In genomic region chr3:45681410-45681809, GRCm38 (mm10) we compare ENCODE assay signal across 11 mouse cellular contexts.
A peak's percentile ranks its signal among the peaks of the same experiment; 100 is the strongest.
DNase-seq lines count a peak whose midpoint lies in the region; ATAC-seq lines count a peak whose summit lies in the region.
"Had no signal": no experiment of that assay in that cellular context is flagged by ENCODE, and none has a peak within 500 bp of the region (broad histone marks: within the 10 kb centered on the region; RNA-seq: fewer than 3 reads in every experiment).

No protein-coding gene starts in this region.

- no peak overlapping the region for H3K9ac ChIP-seq in forebrain, embryonic 12.5 days
- H3K9ac ChIP-seq in midbrain, embryonic 14.5 days (replicated peaks; ENCODE audit: low read length) = no peak overlapping the region
- H3K9ac ChIP-seq: limb, embryonic 15.5 days had no signal

- DNase-seq in frontal cortex, adult 2 months (ENCODE audit: extremely low spot score in 1 of 2, low spot score in 1 of 2) = no peak
- DNase-seq in ES-CJ7 (ENCODE audit: low read depth, low spot score) = peak; percentile 64
- DNase-seq in midbrain, embryonic 14.5 days = peak; percentile 64
- DNase-seq in kidney, postnatal 4 days = no peak
- no peak for DNase-seq in Muller cell, postnatal 12 days (ENCODE audit: inconsistent ontology term)
- no peak for DNase-seq in adrenal gland, adult (ENCODE audit: inconsistent age in 2 of 2, low spot score in 1 of 2)
- DNase-seq: kidney, adult 8-10 months; right cerebral cortex, postnatal 25 days had no signal

- H3K27me3 ChIP-seq in forebrain, embryonic 12.5 days = no peaks in the 10 kb centered on the region
- no peaks in the 10 kb centered on the region for H3K27me3 ChIP-seq in midbrain, embryonic 14.5 days (ENCODE audit: control insufficient read depth, insufficient read depth, low read length)

- no peaks in the 10 kb centered on the region for H3K9me3 ChIP-seq in forebrain, embryonic 12.5 days
- no peaks in the 10 kb centered on the region for H3K9me3 ChIP-seq in midbrain, embryonic 14.5 days (ENCODE audit: control insufficient read depth, low read length)
- H3K9me3 ChIP-seq: limb, embryonic 15.5 days had no signal

- 1% methylated on average over 12 of the region's 12 CpGs for WGBS in forebrain, embryonic 12.5 days
- WGBS in midbrain, embryonic 14.5 days = under 1% methylated on average over 12 of the region's 12 CpGs

- no peaks in the 10 kb centered on the region for H3K36me3 ChIP-seq in forebrain, embryonic 12.5 days (replicated peaks)
- H3K36me3 ChIP-seq in midbrain, embryonic 14.5 days (ENCODE audit: control insufficient read depth, insufficient read depth, low read length) = no peaks in the 10 kb centered on the region
- H3K36me3 ChIP-seq: limb, embryonic 15.5 days had no signal

- peak overlapping the region; percentile 19; the same call in 1 of the 2 replicates for H3K4me3 ChIP-seq in forebrain, embryonic 12.5 days (replicated peaks)
- no peak overlapping the region; the same call in 1 of the 2 replicates for H3K4me3 ChIP-seq in midbrain, embryonic 14.5 days (replicated peaks; ENCODE audit: low read depth, low read length)
- H3K4me3 ChIP-seq: limb, embryonic 15.5 days had no signal

- ATAC-seq in frontal cortex, adult (ENCODE audit: low TSS enrichment) = peak; percentile 47
- ATAC-seq in forebrain, embryonic 12.5 days (ENCODE audit: low FRiP score) = 0 out of 2 replicates have a peak, but pooled peaks have one; percentile 33
- ATAC-seq in midbrain, embryonic 14.5 days (ENCODE audit: low FRiP score, low TSS enrichment) = peak; percentile 71; the same call in 1 of the 2 replicates

- H3K27ac ChIP-seq in forebrain, embryonic 12.5 days = no peak overlapping the region
- H3K27ac ChIP-seq in midbrain, embryonic 14.5 days (replicated peaks; ENCODE audit: low read depth, low read length) = no peak overlapping the region
- H3K27ac ChIP-seq: limb, embryonic 15.5 days had no signal

- H3K4me2 ChIP-seq in forebrain, embryonic 12.5 days = peak overlapping the region; percentile 45
- H3K4me2 ChIP-seq in midbrain, embryonic 14.5 days (ENCODE audit: low read length) = peak overlapping the region; percentile 42
- H3K4me2 ChIP-seq: limb, embryonic 15.5 days had no signal

- H3K4me1 ChIP-seq in forebrain, embryonic 12.5 days = peaks cover 8% of the 10 kb centered on the region
- H3K4me1 ChIP-seq in midbrain, embryonic 14.5 days (ENCODE audit: control insufficient read depth, insufficient read depth, low read length) = peaks cover 6% of the 10 kb centered on the region
- H3K4me1 ChIP-seq: limb, embryonic 15.5 days had no signal

Comparison
In these comparisons a context has a peak if more than half of its experiments do, and no peak if none do; other contexts are left out.
1. DNase-seq: peak in ES-CJ7 (single experiment) and midbrain, embryonic 14.5 days (single experiment); none in frontal cortex, adult 2 months (0 of 2), kidney, postnatal 4 days (0 of 2), Muller cell, postnatal 12 days (single experiment) and adrenal gland, adult (0 of 2).
2. Peak in every context shown above with its lines, with median percentiles within 50 percentile points of each other: ATAC-seq.